Mouse (Mus musculus) splenic B cell, adult 2 months (primary cell): ENCODE measurements around the gene Col4a4.

ENCODE experiments used
- DNase-seq: peaks from one replicate; pipeline ENCODE4 v3.0.0-alpha.2; 2011; ENCODE audit warnings: low read depth, low spot score
- H3K27me3 ChIP-seq: 2 replicates; pipeline ENCODE4 v1.6.1; 2012; ENCODE audit warnings: mild to moderate bottlenecking, low read length, moderate library complexity, mixed read lengths; ENCODE audit not compliant: control insufficient read depth, poor library complexity, insufficient read depth, severe bottlenecking
- H3K36me3 ChIP-seq: 2 replicates; pipeline ENCODE4 v1.6.1; 2012; ENCODE audit warnings: mild to moderate bottlenecking, low read length, moderate library complexity, mixed read lengths; ENCODE audit not compliant: control insufficient read depth, poor library complexity, insufficient read depth, severe bottlenecking

Gene Col4a4

DNA sequence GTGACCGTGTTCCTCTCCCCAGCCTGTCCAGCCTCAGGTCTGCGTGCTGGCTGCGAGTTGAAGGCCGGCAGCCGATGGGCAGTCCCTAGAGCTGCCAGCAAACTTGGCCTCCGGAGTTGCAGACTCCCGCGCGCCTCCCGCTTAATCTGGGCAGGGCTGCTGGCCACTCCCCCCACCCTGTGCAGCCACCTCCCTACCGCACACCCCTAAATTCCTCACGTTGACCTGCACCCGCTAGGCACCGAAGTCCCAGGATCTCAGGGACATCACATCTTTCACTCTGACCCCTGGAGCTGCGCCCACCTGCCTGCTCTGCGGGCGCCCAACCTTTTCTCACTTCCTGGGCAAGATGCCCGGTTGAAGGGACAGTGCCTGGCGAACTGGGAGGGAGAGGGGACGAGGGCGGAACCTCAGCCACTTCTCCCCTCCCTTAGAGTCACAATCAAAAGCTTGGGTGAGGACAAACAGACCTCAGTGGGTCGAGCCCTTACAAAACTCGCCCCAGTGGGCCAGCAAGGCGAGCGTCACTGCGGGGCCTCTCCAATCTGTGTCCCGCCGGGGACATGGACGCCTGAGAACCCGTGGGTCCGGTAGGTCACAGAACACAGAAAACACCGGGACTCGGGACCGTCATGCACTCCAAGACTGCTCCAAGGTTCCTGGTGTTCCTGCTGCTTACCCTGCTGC is at the start of gene Col4a4, which contains the start of gene Col4a3:
Col4a4 (minus strand) TSS at position 137 of the 687 bp plus-strand sequence.
Col4a3 (plus strand) TSS at position 209 of the 687 bp plus-strand sequence.
- Histone ChIP-seq H3K27me3 (no peaks in the 10 kb centered on the region; the same call in 1 of the 2 replicates), H3K36me3 (no peaks in the 10 kb centered on the region)
- DNase-seq, result no peak

DNA sequence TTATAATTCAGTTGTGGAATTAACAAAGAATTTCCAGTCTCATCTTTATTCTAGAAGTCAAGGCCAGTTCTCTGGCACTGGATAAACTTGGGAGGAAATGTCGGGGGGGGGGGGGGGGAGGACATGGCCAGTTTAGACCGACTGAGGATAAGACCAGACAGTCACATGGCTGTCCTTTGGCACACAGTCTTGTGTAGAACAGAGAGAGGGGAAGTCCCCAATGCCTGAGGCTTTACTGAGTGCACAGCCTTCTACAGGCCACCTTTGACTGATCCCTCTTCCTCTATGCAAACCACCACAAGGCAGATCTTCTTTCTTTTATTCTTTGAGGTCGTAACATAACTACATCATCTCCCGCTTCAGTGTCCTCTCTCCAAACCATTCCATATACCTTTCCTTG is 49.7 kb upstream of the Col4a4 start:
- no peaks in the 10 kb centered on the region for H3K36me3 ChIP-seq
- no peak for DNase-seq
- H3K27me3 ChIP-seq, result no peaks in the 10 kb centered on the region

DNA sequence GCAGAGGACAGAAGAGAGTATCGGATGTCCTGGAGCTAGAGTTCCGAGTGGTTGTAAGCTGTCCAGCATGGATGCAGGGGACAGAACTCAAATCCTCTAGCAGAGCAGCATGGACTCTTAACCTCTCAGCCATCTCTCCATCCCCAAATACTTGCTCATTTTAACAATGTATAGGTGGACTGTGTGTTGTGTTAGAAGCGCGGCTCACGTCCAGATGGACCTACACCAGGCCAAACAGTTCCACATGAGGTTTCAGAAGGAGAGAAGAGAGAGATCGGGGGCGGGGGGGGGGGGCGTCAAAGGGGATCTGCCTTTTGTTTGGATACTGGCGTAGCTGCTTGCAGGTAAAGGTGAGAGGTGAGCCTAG is 48.6 kb upstream of the Col4a4 start:
- H3K27me3 ChIP-seq, result no peaks in the 10 kb centered on the region
- H3K36me3 ChIP-seq, result no peaks in the 10 kb centered on the region
- no peak for DNase-seq

DNA sequence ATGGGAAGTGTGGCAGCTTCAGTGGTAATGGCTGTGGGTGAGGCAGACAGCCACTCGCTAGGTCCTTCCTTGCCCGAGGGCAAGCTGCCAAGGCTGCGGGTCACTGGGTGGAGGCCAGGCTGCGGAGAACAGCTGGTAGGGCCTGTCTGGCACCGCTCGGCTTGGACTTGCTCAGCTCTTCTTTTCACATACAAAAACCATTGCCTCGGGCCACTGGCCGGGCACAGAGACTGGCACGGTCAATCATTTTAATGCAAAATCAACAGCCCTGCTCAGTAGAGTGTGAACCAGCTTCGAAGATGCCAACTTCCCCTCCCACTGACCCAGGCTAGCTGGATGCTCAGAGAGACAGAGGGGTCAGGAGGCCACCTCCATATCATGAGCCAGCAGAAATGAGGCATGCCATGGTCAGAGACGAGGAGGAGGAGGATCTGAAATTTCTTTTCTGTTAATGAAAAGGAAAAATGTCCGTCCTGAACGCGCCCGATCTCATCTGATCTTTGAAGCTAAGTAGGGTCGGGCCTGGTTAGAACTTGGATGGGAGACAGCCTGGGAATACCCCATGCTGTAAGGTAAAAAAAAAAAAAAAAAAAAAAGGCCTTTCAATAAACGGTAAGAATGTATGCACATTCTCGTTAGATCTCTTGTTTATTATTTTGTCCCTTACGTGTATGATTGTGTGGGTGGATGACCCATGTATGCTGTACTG is 48.0 kb upstream of the Col4a4 start:
- Histone ChIP-seq H3K36me3 (no peaks in the 10 kb centered on the region), H3K27me3 (no peaks in the 10 kb centered on the region)
- no peak for DNase-seq

DNA sequence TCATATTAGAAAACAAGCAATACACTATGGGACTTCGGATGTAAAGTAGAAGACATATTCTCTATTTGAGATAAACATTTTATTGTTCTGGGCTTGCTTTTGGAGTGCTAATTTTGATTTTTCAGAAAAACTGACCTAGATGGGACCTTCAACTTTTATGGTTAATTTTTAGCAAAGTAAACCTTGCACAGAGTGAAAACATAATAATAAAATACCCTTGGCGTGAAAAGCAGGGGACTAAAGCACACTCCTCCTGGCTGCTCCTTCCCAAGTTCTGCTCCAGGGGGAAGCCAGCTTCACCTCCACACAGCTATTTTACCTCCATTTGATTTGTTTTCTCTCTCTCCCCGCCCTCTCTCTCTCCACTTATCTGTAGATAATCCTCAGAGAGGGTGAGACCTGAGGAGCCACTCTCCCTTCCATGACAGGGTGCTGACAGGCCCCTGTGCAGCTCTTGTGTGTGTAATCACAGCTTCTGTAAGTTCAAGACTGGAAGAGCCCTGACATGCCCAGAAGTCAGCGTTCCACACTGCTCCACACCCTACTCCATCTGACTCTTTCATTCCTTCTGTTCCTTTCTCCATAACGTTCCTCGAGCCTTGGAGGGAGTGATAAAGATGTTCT is 44.6 kb upstream of the Col4a4 start:
- no peak for DNase-seq
- H3K27me3 ChIP-seq, result no peaks in the 10 kb centered on the region
- H3K36me3 ChIP-seq, result no peaks in the 10 kb centered on the region

DNA sequence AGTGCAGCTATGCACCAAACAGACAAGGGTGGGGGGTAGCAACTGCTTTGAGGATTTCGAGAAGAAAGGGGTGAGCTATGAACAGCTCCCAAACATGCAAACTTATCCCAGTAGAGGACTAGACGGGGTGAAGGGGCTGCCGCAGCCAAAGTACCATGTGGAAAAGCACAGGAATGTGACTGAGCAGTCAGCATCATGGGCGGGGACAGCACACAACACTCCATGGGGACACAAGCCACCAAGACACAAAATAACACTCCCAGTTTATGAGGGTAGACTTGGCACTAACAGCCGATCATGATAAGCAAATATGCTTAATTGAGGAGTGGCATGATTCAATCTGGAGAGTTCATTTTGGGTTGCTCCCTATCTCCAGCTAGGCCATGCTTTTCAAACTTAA is 42.8 kb upstream of the Col4a4 start:
- H3K36me3 ChIP-seq, result no peaks in the 10 kb centered on the region
- no peaks in the 10 kb centered on the region for H3K27me3 ChIP-seq
- DNase-seq, result no peak

DNA sequence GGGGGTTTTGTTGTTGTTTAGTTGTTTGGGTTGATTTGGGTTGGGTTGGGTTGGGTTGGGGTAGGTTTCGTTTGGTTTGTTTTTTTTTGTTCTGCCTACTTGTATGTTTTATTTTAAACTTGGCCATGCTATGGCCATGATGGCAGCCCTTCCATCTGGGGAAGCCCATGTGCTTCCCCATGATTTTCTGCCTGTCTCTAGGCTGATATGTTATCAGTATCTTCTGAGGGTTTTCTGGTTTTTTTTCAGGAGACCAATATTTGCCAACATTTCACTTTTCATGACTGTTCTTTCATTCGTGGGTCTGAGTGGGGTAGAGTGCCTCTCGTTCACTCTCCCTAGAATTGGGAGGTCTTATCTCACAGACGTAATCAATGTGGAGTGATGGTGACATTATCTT is 41.0 kb upstream of the Col4a4 start:
- DNase-seq, result no peak
- H3K27me3 ChIP-seq, result no peaks in the 10 kb centered on the region
- no peaks in the 10 kb centered on the region for H3K36me3 ChIP-seq

DNA sequence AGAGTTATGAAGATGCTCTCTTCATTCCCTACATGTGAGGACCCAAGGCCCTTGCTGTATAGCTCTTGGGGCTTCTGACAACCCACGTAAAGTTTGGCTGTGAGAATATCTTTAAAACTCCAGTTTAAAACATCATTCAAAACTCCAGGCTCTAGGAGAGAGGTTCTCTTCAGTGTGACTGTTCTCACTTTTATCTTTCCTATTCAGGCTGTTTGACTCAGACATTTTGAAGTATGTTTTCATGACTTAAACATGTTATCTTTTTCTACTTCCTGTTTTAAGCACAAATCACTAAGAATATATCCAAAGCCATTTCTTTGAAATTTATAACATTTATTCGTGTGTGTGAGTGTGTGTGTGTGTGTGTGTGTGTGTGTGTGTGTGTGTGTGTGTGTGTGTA is 38.8 kb upstream of the Col4a4 start:
- Histone ChIP-seq H3K27me3 (no peaks in the 10 kb centered on the region), H3K36me3 (no peaks in the 10 kb centered on the region)
- no peak for DNase-seq

DNA sequence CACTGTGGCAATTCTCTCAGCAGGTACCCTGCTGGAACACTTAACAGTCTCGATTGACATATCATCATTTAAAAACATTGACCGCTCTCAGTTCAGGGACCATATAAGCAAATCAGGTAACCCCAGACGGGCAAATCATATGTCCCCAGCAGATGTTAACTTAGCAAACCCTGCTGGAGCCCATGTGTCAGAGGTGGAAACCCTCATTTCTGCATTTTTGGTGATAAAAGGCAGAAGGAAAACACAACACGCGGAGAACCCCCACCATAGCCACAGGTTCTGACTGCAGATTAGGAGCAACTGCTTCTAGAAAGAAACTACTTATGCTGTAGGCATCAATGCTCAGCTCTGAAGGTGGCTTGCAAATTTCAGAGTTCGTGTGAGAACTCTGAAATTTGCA is 38.3 kb upstream of the Col4a4 start:
- no peak for DNase-seq
- no peaks in the 10 kb centered on the region for H3K27me3 ChIP-seq
- H3K36me3 ChIP-seq, result no peaks in the 10 kb centered on the region

DNA sequence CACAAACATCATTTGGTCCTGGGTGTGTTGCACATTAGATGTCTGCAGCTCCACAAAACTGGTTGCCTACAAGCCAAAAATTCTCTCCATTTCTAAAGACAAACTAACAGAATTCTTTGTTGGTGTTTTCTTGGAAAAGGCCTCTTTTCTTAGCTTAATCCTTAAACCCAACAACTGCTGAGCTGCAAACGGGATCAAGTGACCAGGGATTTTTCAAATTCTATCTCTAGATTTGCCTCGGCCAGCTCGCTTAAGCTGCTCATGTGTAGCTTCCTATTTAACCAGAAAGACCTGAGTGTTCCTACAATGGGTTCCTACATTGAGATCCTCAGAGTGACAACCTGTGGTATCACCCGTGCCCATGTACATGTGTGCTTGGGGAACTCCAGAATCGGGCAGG is 33.3 kb upstream of the Col4a4 start:
- DNase-seq, result no peak
- Histone ChIP-seq H3K36me3 (no peaks in the 10 kb centered on the region), H3K27me3 (no peaks in the 10 kb centered on the region)

DNA sequence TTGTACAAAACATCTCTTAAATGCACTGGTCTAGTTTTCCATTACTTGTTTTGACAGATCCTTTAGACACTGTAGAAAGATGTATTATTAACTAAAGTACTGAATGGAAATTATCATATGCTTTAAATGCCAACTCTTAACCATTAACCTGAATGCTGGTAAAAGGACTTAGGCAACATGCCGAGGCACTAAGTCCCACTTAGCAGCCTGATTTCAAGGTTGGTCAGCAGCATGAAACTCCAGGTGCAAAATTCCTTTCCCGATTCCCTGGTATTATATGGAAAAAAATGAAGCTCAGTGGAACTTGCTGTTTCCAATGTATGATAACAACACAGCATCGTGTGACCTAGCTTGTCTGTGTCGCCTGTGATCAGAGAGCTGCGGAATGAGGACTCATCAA is 31.9 kb upstream of the Col4a4 start:
- Histone ChIP-seq H3K27me3 (no peaks in the 10 kb centered on the region), H3K36me3 (no peaks in the 10 kb centered on the region)
- no peak for DNase-seq

DNA sequence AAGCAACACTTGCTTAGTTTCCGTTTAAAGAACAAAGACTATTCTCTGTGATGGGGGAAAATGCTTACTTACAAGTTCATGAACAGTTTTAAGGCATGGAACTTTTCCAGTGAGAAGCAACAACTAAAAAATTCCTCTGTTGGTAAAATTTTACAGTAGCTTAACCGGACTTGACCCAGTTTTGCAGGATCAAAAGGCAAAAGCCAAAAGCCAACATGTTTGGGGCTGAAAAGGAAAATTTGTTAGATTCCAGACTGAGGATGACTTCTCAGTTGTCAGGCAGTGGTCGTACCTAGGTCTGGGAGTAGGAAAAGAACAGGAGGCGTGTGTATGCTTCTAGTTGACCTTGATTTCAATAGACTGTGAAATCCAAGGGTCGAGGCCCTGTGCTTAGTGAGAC is 31.4 kb upstream of the Col4a4 start:
- no peaks in the 10 kb centered on the region for H3K36me3 ChIP-seq
- H3K27me3 ChIP-seq, result no peaks in the 10 kb centered on the region
- DNase-seq, result no peak

DNA sequence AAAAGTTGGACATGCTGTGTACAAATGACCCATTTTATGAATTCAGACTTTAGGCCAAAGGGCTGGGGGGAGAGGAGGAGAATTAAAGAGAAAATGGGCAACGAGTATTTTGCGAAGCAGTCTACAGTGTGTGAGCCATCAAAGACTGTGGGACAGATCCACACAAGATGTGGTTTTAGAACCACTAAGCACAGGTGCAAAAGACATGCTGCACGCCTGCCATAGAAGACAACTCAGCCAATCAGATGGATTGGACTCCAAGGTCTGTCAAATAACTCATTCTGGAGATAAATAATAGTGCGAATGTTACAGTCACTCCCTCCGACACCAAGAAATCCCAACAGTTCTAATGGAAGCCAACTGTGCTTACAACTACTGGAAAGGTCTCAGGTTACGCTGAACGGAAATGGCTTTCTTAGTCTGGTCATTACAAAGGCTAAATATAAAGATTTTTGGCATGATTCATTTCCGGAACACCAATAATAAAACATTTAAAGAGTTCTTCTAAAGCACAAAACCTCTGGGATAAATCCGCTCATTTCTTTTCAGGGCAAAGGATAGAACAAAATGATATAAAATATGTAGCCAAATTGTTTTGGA is 25.5 kb upstream of the Col4a4 start:
- DNase-seq, result no peak
- Histone ChIP-seq H3K27me3 (no peaks in the 10 kb centered on the region), H3K36me3 (no peaks in the 10 kb centered on the region)

DNA sequence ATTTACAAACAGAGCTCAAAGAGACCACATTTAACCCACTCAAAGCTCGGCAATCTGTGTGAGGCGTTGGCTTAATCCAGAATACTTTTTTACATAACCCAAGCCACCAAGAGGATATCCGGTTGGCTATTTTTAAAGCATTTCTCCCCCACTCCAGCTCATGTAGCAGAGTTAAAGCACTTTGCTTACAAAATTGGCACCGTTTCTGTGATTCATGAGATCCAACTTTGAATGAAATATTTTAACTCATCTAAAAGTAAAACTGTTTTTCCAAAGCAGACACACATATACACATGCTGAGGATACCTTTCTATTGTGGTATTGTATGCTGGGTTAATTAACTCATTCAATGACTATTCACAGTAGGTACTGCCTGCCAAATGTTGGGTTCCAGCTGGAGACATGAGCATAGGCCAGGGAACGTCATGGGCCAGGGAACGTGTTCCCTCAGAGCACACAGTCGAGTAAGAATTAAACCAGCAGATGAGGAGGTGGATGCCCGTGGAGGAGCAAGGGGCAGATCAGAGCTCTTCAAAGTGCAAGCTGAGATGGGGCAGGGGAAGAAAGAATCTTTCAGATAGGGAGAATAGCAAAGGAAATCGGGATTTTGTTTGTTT is 22.1 kb upstream of the Col4a4 start:
- Histone ChIP-seq H3K36me3 (no peaks in the 10 kb centered on the region), H3K27me3 (no peaks in the 10 kb centered on the region)
- DNase-seq, result no peak

DNA sequence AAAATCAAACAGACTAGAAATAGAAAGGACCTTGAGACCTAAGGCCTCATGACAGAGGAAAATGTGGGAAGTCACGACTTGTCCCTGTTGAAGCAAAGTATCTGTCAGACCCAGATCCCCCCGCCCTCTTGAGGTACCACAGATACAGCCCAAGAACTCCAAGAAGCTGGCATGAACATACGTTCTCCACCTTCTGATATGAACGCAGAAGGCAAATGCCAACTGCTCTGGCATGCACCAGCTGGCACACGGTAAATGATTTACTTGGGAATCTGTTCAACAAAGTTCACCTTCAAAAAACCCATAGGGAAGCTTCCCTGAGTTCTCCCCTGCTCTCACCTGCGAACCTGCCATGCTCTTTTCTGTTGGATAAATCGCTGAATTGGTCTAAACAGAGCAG is 19.2 kb upstream of the Col4a4 start:
- Histone ChIP-seq H3K36me3 (no peaks in the 10 kb centered on the region), H3K27me3 (no peaks in the 10 kb centered on the region)
- no peak for DNase-seq
